Mouse (Mus musculus) liver, adult 2 months (tissue): ENCODE measurements at regions not wholly inside any gene's neighbourhood (a gene's known extent, or its start where the extent isn't known, plus 50 kb on each side); places are given as distances from the start of the nearest gene placed in this dataset.

Experiments used
- DNase-seq: peaks from one replicate; pipeline ENCODE4 v3.0.0-alpha.2; 2011; ENCODE audit warnings: low read depth, low spot score; ENCODE audit errors: extremely low read depth
- H3K27ac ChIP-seq: fragments of 200-500 bp; replicated peaks from 2 replicates; pipeline ENCODE4 v1.5.1; 2012; ENCODE audit warnings: low read depth, mild to moderate bottlenecking, control low read depth, inconsistent platforms, low read length; ENCODE audit not compliant: insufficient read depth
- H3K27me3 ChIP-seq: fragments of 200-500 bp; 2 replicates; pipeline ENCODE4 v1.6.1; 2012; ENCODE audit warnings: mild to moderate bottlenecking, moderate library complexity, low read length, inconsistent platforms; ENCODE audit not compliant: control insufficient read depth, insufficient read depth
- H3K36me3 ChIP-seq: fragments of 200-500 bp; 2 replicates; pipeline ENCODE4 v1.6.1; 2012; ENCODE audit warnings: low read length, inconsistent platforms; ENCODE audit not compliant: control insufficient read depth, insufficient read depth
- H3K4me1 ChIP-seq: fragments of 200-500 bp; 2 replicates; pipeline ENCODE4 v1.6.1; 2011; ENCODE audit warnings: low read length; ENCODE audit not compliant: control insufficient read depth, insufficient read depth
- H3K4me3 ChIP-seq: fragments of 200-500 bp; 2 replicates; pipeline ENCODE4 v1.5.1; 2011; ENCODE audit warnings: low read depth, mild to moderate bottlenecking, control low read depth, low read length, moderate library complexity; ENCODE audit not compliant: insufficient read depth
- H3K79me2 ChIP-seq: fragments of 200-500 bp; 2 replicates; pipeline ENCODE4 v1.6.1; 2012; ENCODE audit warnings: inconsistent platforms, mild to moderate bottlenecking, low read length, moderate library complexity; ENCODE audit not compliant: control insufficient read depth, insufficient read depth
- H3K9ac ChIP-seq: fragments of 200-500 bp; 2 replicates; pipeline ENCODE4 v1.6.1; 2012; ENCODE audit warnings: low read depth, mild to moderate bottlenecking, control low read depth, inconsistent platforms, low read length
- CTCF ChIP-seq: fragments of 200-500 bp; IDR thresholded peaks from 2 replicates; pipeline ENCODE4 v1.5.1; 2011; ENCODE audit warnings: low read depth, low read length, control low read depth
- POLR2A ChIP-seq: fragments of 200-500 bp; IDR thresholded peaks from 2 replicates; pipeline ENCODE4 v1.6.1; 2011; ENCODE audit warnings: low read length, control low read depth; ENCODE audit not compliant: insufficient read depth; ENCODE audit errors: extremely low read depth
- WGBS: fragments of 180-500 bp; shearing (Covaris S2); methylation state at CpG from one replicate; pipeline ENCODE4 v1.1.7; 2018; 5-methylcytosine and 5-hydroxymethylcytosine counted together

GRCm38 (mm10) chrX:166895199-166895598, 309.7 kb upstream of the Egfl6 start:
- no peak for TF ChIP-seq CTCF
- no peak for TF ChIP-seq POLR2A
- H3K79me2 ChIP-seq: no peaks in the 10 kb centered on the region
- H3K9ac ChIP-seq: no peak overlapping the region
- DNase-seq: no peak
- H3K36me3 ChIP-seq: no peaks in the 10 kb centered on the region
- no peaks in the 10 kb centered on the region for H3K4me1 ChIP-seq
- no peak overlapping the region for H3K27ac ChIP-seq
- H3K27me3 ChIP-seq: no peaks in the 10 kb centered on the region
- no peak overlapping the region for H3K4me3 ChIP-seq
- WGBS: 37% methylated on average over 2 of the region's 2 CpGs

DNA sequence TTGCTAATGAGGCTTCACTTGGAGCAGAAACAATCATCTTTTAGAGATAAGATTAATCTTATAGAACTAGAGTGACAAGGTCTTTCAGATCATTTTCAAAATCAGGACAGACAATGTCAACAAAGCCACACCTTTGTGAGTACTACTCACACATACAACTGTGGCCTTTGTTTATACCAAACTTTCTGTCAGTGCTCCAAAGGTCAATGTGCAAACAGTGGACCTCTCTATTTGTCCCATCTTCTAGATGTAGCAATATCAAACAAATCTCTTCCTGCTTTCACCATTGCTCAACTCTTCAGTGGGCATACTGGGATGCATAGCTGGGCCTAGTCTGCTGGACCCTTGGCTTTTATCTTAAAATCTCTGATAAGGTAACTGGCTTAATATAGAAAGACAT, 300.9 kb upstream of the Egfl6 start:
- no peaks in the 10 kb centered on the region for H3K4me1 ChIP-seq
- H3K36me3 ChIP-seq: no peaks in the 10 kb centered on the region
- no peak overlapping the region for H3K9ac ChIP-seq
- no peak overlapping the region for H3K27ac ChIP-seq
- no peak for TF ChIP-seq CTCF
- TF ChIP-seq POLR2A: no peak
- no peaks in the 10 kb centered on the region for H3K27me3 ChIP-seq
- H3K4me3 ChIP-seq: no peak overlapping the region
- no peaks in the 10 kb centered on the region for H3K79me2 ChIP-seq
- peak; percentile 28 for DNase-seq

- no peak overlapping the region for H3K9ac ChIP-seq
- 84% methylated on average over 5 of the region's 5 CpGs for WGBS
- TF ChIP-seq CTCF (no peak), POLR2A (no peak)
These were observed 284.0 kb upstream of the Egfl6 start for GRCm38 (mm10) chrX:166869515-166869914.

GRCm38 (mm10) chrX:166867692-166868091, 282.2 kb upstream of the Egfl6 start:
- WGBS: 76% methylated on average over 2 of the region's 2 CpGs
- Histone ChIP-seq H3K4me1 (no peaks in the 10 kb centered on the region), H3K9ac (no peak overlapping the region)

More at GRCm38 (mm10) chrX:166869515-166869914, 284.0 kb upstream of the Egfl6 start:
- no peaks in the 10 kb centered on the region for H3K4me1 ChIP-seq
- H3K27me3 ChIP-seq: no peaks in the 10 kb centered on the region
- H3K27ac ChIP-seq: no peak overlapping the region
- no peaks in the 10 kb centered on the region for H3K36me3 ChIP-seq
- no peak for DNase-seq
- H3K79me2 ChIP-seq: no peaks in the 10 kb centered on the region
- no peak overlapping the region for H3K4me3 ChIP-seq

More at GRCm38 (mm10) chrX:166867692-166868091, 282.2 kb upstream of the Egfl6 start:
- Histone ChIP-seq H3K79me2 (no peaks in the 10 kb centered on the region), H3K27ac (no peak overlapping the region), H3K36me3 (no peaks in the 10 kb centered on the region), H3K27me3 (no peaks in the 10 kb centered on the region), H3K4me3 (no peak overlapping the region)
- TF ChIP-seq POLR2A: no peak
- TF ChIP-seq CTCF: no peak
- no peak for DNase-seq
